Mouse (Mus musculus) bone marrow macrophage, adult 2 months (primary cell): ENCODE results near the gene C1ql1.

Source experiments
- CTCF ChIP-seq: IDR thresholded peaks from 2 replicates; pipeline ENCODE4 v1.5.1; 2012; ENCODE audit warnings: low read depth, mild to moderate bottlenecking, low read length, moderate library complexity
- POLR2A ChIP-seq: IDR thresholded peaks from 2 replicates; pipeline ENCODE4 v1.6.1; 2012; ENCODE audit warnings: mild to moderate bottlenecking, low read depth, low read length, borderline replicate concordance

GRCm38 (mm10) chr11:102890096-102890495 is 56.4 kb downstream of the C1ql1 start:
- TF ChIP-seq POLR2A (no peak), CTCF (no peak)
